In genomic region chr7:19760021-19760420, GRCm38 (mm10) we compare ENCODE assay signal across 33 mouse cellular contexts. TPM values are rescaled to one million over a fixed set of nuclear protein-coding genes. Genes with fewer than 3 reads are reported as not detected.
A peak's percentile ranks its signal among the peaks of the same experiment; 100 is the strongest.
DNase-seq lines count a peak whose midpoint lies in the region; ATAC-seq lines count a peak whose summit lies in the region.
"Had no signal": no experiment of that assay in that cellular context is flagged by ENCODE, and none has a peak within 500 bp of the region (broad histone marks: within the 10 kb centered on the region; RNA-seq: fewer than 3 reads in every experiment).

No protein-coding gene starts in this region.

- H3K4me3 ChIP-seq in heart, embryonic 12.5 days: no peak overlapping the region
- H3K4me3 ChIP-seq in heart, embryonic 11.5 days (ENCODE audit: low read depth, low read length): no peak overlapping the region
- H3K4me3 ChIP-seq in kidney, embryonic 14.5 days (ENCODE audit: low read length): no peak overlapping the region
- H3K4me3 ChIP-seq in brown adipose tissue, adult 24 weeks (ENCODE audit: insufficient read depth, low read depth, low read length): no peak overlapping the region
- no peak overlapping the region for H3K4me3 ChIP-seq in heart, embryonic 16.5 days (ENCODE audit: low read length)
- H3K4me3 ChIP-seq: embryonic facial prominence, embryonic 13.5 days; forebrain, embryonic 10.5 days; forebrain, embryonic 15.5 days; hindbrain, embryonic 12.5 days; limb, embryonic 10.5 days; limb, embryonic 15.5 days; liver, embryonic 13.5 days; midbrain, embryonic 15.5 days; neural tube, embryonic 15.5 days had no signal

- H3K27ac ChIP-seq in heart, embryonic 12.5 days (ENCODE audit: poor library complexity, severe bottlenecking): peak overlapping the region; percentile 55
- H3K27ac ChIP-seq in heart, embryonic 11.5 days (ENCODE audit: low read depth, low read length): no peak overlapping the region
- no peak overlapping the region for H3K27ac ChIP-seq in kidney, embryonic 14.5 days (ENCODE audit: low read depth, low read length)
- 0 out of 2 replicates have a peak overlapping the region, but pooled peaks have one; percentile 27 for H3K27ac ChIP-seq in brown adipose tissue, adult 24 weeks (replicated peaks; ENCODE audit: low read depth, low read length)
- peak overlapping the region; percentile 93 for H3K27ac ChIP-seq in heart, embryonic 16.5 days (ENCODE audit: low read length)
- H3K27ac ChIP-seq: embryonic facial prominence, embryonic 13.5 days; forebrain, embryonic 10.5 days; forebrain, embryonic 15.5 days; hindbrain, embryonic 12.5 days; hindbrain, postnatal 0 days; limb, embryonic 10.5 days; limb, embryonic 15.5 days; liver, embryonic 13.5 days; macrophage; midbrain, embryonic 15.5 days; neural tube, embryonic 15.5 days had no signal

- peak; percentile 34 for DNase-seq in kidney, adult 9 months
- no peak for DNase-seq in lung, postnatal 36 days
- DNase-seq: adrenal gland, postnatal 10 days; B cell, adult 2 months; cerebellum, adult 11 months; cerebellum, adult 9-11 months; embryo, embryonic 11 days; layer of hippocampus, postnatal 36 days; liver, embryonic 13.5 days; lung, adult 18-20 months; retina, postnatal 1 day; right cerebral cortex, postnatal 14 days; thymus, postnatal 4 days had no signal

- peaks cover 62% of the 10 kb centered on the region for H3K4me1 ChIP-seq in heart, embryonic 12.5 days (replicated peaks)
- peaks cover 26% of the 10 kb centered on the region for H3K4me1 ChIP-seq in heart, embryonic 11.5 days (ENCODE audit: control insufficient read depth, insufficient read depth, low read length)
- H3K4me1 ChIP-seq in kidney, embryonic 14.5 days (ENCODE audit: control insufficient read depth, insufficient read depth, low read length): no peaks in the 10 kb centered on the region
- H3K4me1 ChIP-seq in brown adipose tissue, adult 24 weeks (ENCODE audit: control insufficient read depth, insufficient read depth, insufficient read length, low read length): peaks cover 31% of the 10 kb centered on the region
- H3K4me1 ChIP-seq in heart, embryonic 16.5 days (ENCODE audit: control insufficient read depth, insufficient read depth, low read length): peaks cover 56% of the 10 kb centered on the region
- H3K4me1 ChIP-seq: forebrain, embryonic 10.5 days; forebrain, embryonic 15.5 days; hindbrain, embryonic 12.5 days; limb, embryonic 10.5 days; midbrain, embryonic 15.5 days; neural tube, embryonic 15.5 days had no signal

- WGBS in heart, embryonic 12.5 days: 70% methylated on average over 13 of the region's 13 CpGs
- WGBS in heart, embryonic 11.5 days (ENCODE audit: insufficient replicate concordance): 77% methylated on average over 13 of the region's 13 CpGs
- WGBS in kidney, embryonic 14.5 days: 76% methylated on average over 13 of the region's 13 CpGs
- WGBS in heart, embryonic 16.5 days: 64% methylated on average over 13 of the region's 13 CpGs

- H3K9me3 ChIP-seq in heart, embryonic 12.5 days (replicated peaks): no peaks in the 10 kb centered on the region
- no peaks in the 10 kb centered on the region for H3K9me3 ChIP-seq in heart, embryonic 11.5 days (replicated peaks; ENCODE audit: control insufficient read depth, low read length)
- H3K9me3 ChIP-seq in kidney, embryonic 14.5 days (ENCODE audit: control insufficient read depth, low read length): no peaks in the 10 kb centered on the region
- H3K9me3 ChIP-seq in heart, embryonic 16.5 days (replicated peaks; ENCODE audit: control insufficient read depth, low read length): no peaks in the 10 kb centered on the region
- H3K9me3 ChIP-seq: embryonic facial prominence, embryonic 13.5 days; forebrain, embryonic 15.5 days; hindbrain, embryonic 12.5 days; limb, embryonic 10.5 days; limb, embryonic 15.5 days; liver, embryonic 13.5 days; midbrain, embryonic 15.5 days; neural tube, embryonic 15.5 days had no signal

- H3K9ac ChIP-seq in heart, embryonic 12.5 days: no peak overlapping the region
- H3K9ac ChIP-seq in heart, embryonic 11.5 days (ENCODE audit: low read depth, low read length): no peak overlapping the region
- H3K9ac ChIP-seq in kidney, embryonic 14.5 days (ENCODE audit: low read depth, low read length): no peak overlapping the region
- peak overlapping the region; percentile 57 for H3K9ac ChIP-seq in heart, embryonic 16.5 days (ENCODE audit: low read length)
- H3K9ac ChIP-seq: embryonic facial prominence, embryonic 13.5 days; forebrain, embryonic 15.5 days; hindbrain, embryonic 12.5 days; limb, embryonic 15.5 days; liver, embryonic 13.5 days; midbrain, embryonic 15.5 days; neural tube, embryonic 15.5 days had no signal

- no peak for ATAC-seq in heart, embryonic 12.5 days (ENCODE audit: insufficient number of reproducible peaks, low FRiP score)
- no peak for ATAC-seq in heart, embryonic 11.5 days (replicated peaks; ENCODE audit: insufficient number of reproducible peaks, low FRiP score, low TSS enrichment)
- no peak for ATAC-seq in kidney, embryonic 14.5 days (ENCODE audit: low FRiP score, low TSS enrichment)
- ATAC-seq in heart, embryonic 16.5 days (replicated peaks; ENCODE audit: extremely low read depth, insufficient read depth, low FRiP score): 0 out of 2 replicates have a peak, but pooled peaks have one; percentile 0
- ATAC-seq: forebrain, embryonic 15.5 days; hindbrain, postnatal 0 days; intestine, postnatal 0 days; lung, postnatal 0 days; midbrain, embryonic 15.5 days had no signal

- H3K36me3 ChIP-seq in heart, embryonic 12.5 days: peaks cover 61% of the 10 kb centered on the region
- H3K36me3 ChIP-seq in heart, embryonic 11.5 days (ENCODE audit: control insufficient read depth, insufficient read depth, low read length): peaks cover 11% of the 10 kb centered on the region; the same call in 1 of the 2 replicates
- peaks cover 52% of the 10 kb centered on the region for H3K36me3 ChIP-seq in kidney, embryonic 14.5 days (ENCODE audit: control insufficient read depth, insufficient read depth, low read length)
- H3K36me3 ChIP-seq in heart, embryonic 16.5 days (ENCODE audit: control insufficient read depth, insufficient read depth): peaks cover 46% of the 10 kb centered on the region
- H3K36me3 ChIP-seq: forebrain, embryonic 15.5 days; G1E; hindbrain, embryonic 12.5 days; liver, embryonic 13.5 days; midbrain, embryonic 15.5 days; neural tube, embryonic 15.5 days had no signal

- H3K27me3 ChIP-seq in heart, embryonic 12.5 days (replicated peaks): no peaks in the 10 kb centered on the region
- no peaks in the 10 kb centered on the region for H3K27me3 ChIP-seq in heart, embryonic 11.5 days (ENCODE audit: control insufficient read depth, insufficient read depth, low read length)
- H3K27me3 ChIP-seq in kidney, embryonic 14.5 days (ENCODE audit: control insufficient read depth, insufficient read depth, low read length): no peaks in the 10 kb centered on the region
- H3K27me3 ChIP-seq in heart, embryonic 16.5 days (ENCODE audit: control insufficient read depth, insufficient read depth, low read length): no peaks in the 10 kb centered on the region
- H3K27me3 ChIP-seq: embryonic facial prominence, embryonic 13.5 days; forebrain, embryonic 15.5 days; hindbrain, embryonic 12.5 days; limb, embryonic 15.5 days; midbrain, embryonic 15.5 days; neural tube, embryonic 15.5 days had no signal

- no peak overlapping the region for H3K4me2 ChIP-seq in heart, embryonic 12.5 days
- H3K4me2 ChIP-seq in heart, embryonic 11.5 days: no peak overlapping the region
- H3K4me2 ChIP-seq in kidney, embryonic 14.5 days (replicated peaks; ENCODE audit: low read depth, low read length): no peak overlapping the region
- H3K4me2 ChIP-seq in heart, embryonic 16.5 days (ENCODE audit: low read depth, low read length): peak overlapping the region; percentile 21; the same call in 1 of the 2 replicates
- H3K4me2 ChIP-seq: embryonic facial prominence, embryonic 13.5 days; forebrain, embryonic 15.5 days; hindbrain, embryonic 12.5 days; limb, embryonic 15.5 days; liver, embryonic 13.5 days; midbrain, embryonic 15.5 days; neural tube, embryonic 15.5 days had no signal

RNA-seq across cellular contexts. Expression of gene Nectin2, which starts 9.7 kb away (rescaled TPM):
- polyA plus RNA-seq in heart, embryonic 12.5 days (2016; fragmentation: Nextera tagmentation; extraction: Ambion mirVana): 99.1 and 101 TPM in 2 replicates
- 87.0 and 100 TPM in 2 replicates for polyA plus RNA-seq in heart, embryonic 11.5 days (2014; fragmentation: Nextera tagmentation; extraction: Ambion mirVana)
- polyA plus RNA-seq in kidney, embryonic 14.5 days (2014; fragmentation: Nextera tagmentation; extraction: Ambion mirVana): 106 and 139 TPM in 2 replicates
- polyA plus RNA-seq in brown adipose tissue, adult 24 weeks (2012; ENCODE audit: insufficient read depth, insufficient read length, missing spikeins): 36.0 and 38.3 TPM in 2 replicates
- polyA plus RNA-seq in heart, embryonic 16.5 days (2015; fragmentation: Nextera tagmentation; extraction: Ambion mirVana): 63.5 and 76.8 TPM in 2 replicates

RNA-seq across cellular contexts. Expression of gene Bcam, which starts 10.8 kb away (rescaled TPM):
- 232 and 245 TPM in 2 replicates for polyA plus RNA-seq in heart, embryonic 12.5 days (2016; fragmentation: Nextera tagmentation; extraction: Ambion mirVana)
- 163 and 173 TPM in 2 replicates for polyA plus RNA-seq in heart, embryonic 11.5 days (2014; fragmentation: Nextera tagmentation; extraction: Ambion mirVana)
- polyA plus RNA-seq in kidney, embryonic 14.5 days (2014; fragmentation: Nextera tagmentation; extraction: Ambion mirVana): 177 and 214 TPM in 2 replicates
- 7.6 and 20.8 TPM in 2 replicates for polyA plus RNA-seq in brown adipose tissue, adult 24 weeks (2012; ENCODE audit: insufficient read depth, insufficient read length, missing spikeins)
- polyA plus RNA-seq in heart, embryonic 16.5 days (2015; fragmentation: Nextera tagmentation; extraction: Ambion mirVana): 413 and 444 TPM in 2 replicates
- polyA plus RNA-seq: G1E had no signal

RNA-seq across cellular contexts. Expression of gene Cblc, which starts 36.6 kb away (rescaled TPM):
- 0.27 TPM in 1 of 2 replicates, not detected in the other for polyA plus RNA-seq in heart, embryonic 12.5 days (2016; fragmentation: Nextera tagmentation; extraction: Ambion mirVana)
- polyA plus RNA-seq in heart, embryonic 11.5 days (2014; fragmentation: Nextera tagmentation; extraction: Ambion mirVana): 0.20 and 0.24 TPM in 2 replicates
- polyA plus RNA-seq in kidney, embryonic 14.5 days (2014; fragmentation: Nextera tagmentation; extraction: Ambion mirVana): 4.7 and 7.3 TPM in 2 replicates
- polyA plus RNA-seq in brown adipose tissue, adult 24 weeks (2012; ENCODE audit: insufficient read depth, insufficient read length, missing spikeins): 1.6 TPM in 1 of 2 replicates, not detected in the other
- 1.2 and 2.0 TPM in 2 replicates for polyA plus RNA-seq in heart, embryonic 16.5 days (2015; fragmentation: Nextera tagmentation; extraction: Ambion mirVana)
- polyA plus RNA-seq: forebrain, embryonic 15.5 days; frontal cortex, adult 2 months; G1E; macrophage; testis, adult 2 months had no signal

RNA-seq across cellular contexts. Expression of gene Tomm40, which starts 44.8 kb away (rescaled TPM):
- polyA plus RNA-seq in heart, embryonic 12.5 days (2016; fragmentation: Nextera tagmentation; extraction: Ambion mirVana): 160 and 166 TPM in 2 replicates
- 142 and 154 TPM in 2 replicates for polyA plus RNA-seq in heart, embryonic 11.5 days (2014; fragmentation: Nextera tagmentation; extraction: Ambion mirVana)
- polyA plus RNA-seq in kidney, embryonic 14.5 days (2014; fragmentation: Nextera tagmentation; extraction: Ambion mirVana): 159 and 177 TPM in 2 replicates
- 64.2 and 86.3 TPM in 2 replicates for polyA plus RNA-seq in brown adipose tissue, adult 24 weeks (2012; ENCODE audit: insufficient read depth, insufficient read length, missing spikeins)
- polyA plus RNA-seq in heart, embryonic 16.5 days (2015; fragmentation: Nextera tagmentation; extraction: Ambion mirVana): 146 and 158 TPM in 2 replicates

Comparison
In these comparisons a context has a peak if more than half of its experiments do, and no peak if none do; other contexts are left out.
1. H3K27ac ChIP-seq: peak in heart, embryonic 12.5 days (single experiment), brown adipose tissue, adult 24 weeks (single experiment) and heart, embryonic 16.5 days (single experiment); none in heart, embryonic 11.5 days (single experiment) and kidney, embryonic 14.5 days (single experiment).